Mouse (Mus musculus) midbrain, embryonic 15.5 days (tissue): ENCODE results near the gene Ptprc. TPM values are rescaled to one million over a fixed set of nuclear protein-coding genes. Genes with fewer than 3 reads are reported as not detected.
A peak's percentile ranks its signal among the peaks of the same experiment; 100 is the strongest.

Experiments
- ATAC-seq: fragments of 200-750 bp; cut with Nextera tagmentation; replicated peaks from 2 replicates; pipeline ENCODE4 v1.8.0; 2017; ENCODE audit warnings: moderate TSS enrichment
- H3K27ac ChIP-seq: fragments of 300-500 bp; sonication (generic); 2 replicates; pipeline ENCODE4 v1.5.1; 2015; ENCODE audit warnings: mild to moderate bottlenecking, inconsistent platforms
- H3K27me3 ChIP-seq: fragments of 300-500 bp; sonication (generic); replicated peaks from 2 replicates; pipeline ENCODE4 v1.6.1; 2015; ENCODE audit warnings: inconsistent platforms
- H3K36me3 ChIP-seq: fragments of 300-500 bp; sonication (generic); replicated peaks from 2 replicates; pipeline ENCODE4 v1.6.1; 2015; ENCODE audit warnings: inconsistent platforms
- H3K4me1 ChIP-seq: fragments of 300-500 bp; sonication (generic); 2 replicates; pipeline ENCODE4 v1.6.1; 2015; ENCODE audit warnings: inconsistent platforms
- H3K4me2 ChIP-seq: fragments of 300-500 bp; sonication (generic); 2 replicates; pipeline ENCODE4 v1.6.1; 2015; ENCODE audit warnings: inconsistent platforms, mild to moderate bottlenecking, moderate library complexity
- H3K4me3 ChIP-seq: fragments of 300-500 bp; sonication (generic); 2 replicates; pipeline ENCODE4 v1.5.1; 2015; ENCODE audit warnings: mild to moderate bottlenecking, inconsistent platforms
- H3K9ac ChIP-seq: fragments of 300-500 bp; sonication (generic); 2 replicates; pipeline ENCODE4 v1.6.1; 2015; ENCODE audit warnings: mild to moderate bottlenecking, inconsistent platforms
- H3K9me3 ChIP-seq: fragments of 300-500 bp; sonication (generic); 2 replicates; pipeline ENCODE4 v1.6.1; 2016; ENCODE audit warnings: inconsistent platforms
- WGBS: fragments of 180-500 bp; shearing (Covaris S2); methylation state at CpG from one replicate; pipeline ENCODE4 v1.1.7; 2015; ENCODE audit warnings: mixed read lengths; 5-methylcytosine and 5-hydroxymethylcytosine counted together
- polyA plus RNA-seq: library from polyadenylated mRNA; unstranded; fragments of >200 nt; fragmentation: Nextera tagmentation; extraction: Ambion mirVana; gene quantifications from 2 replicates; pipeline ENCODE4 v1.2.1, GENCODE M21; 2015

The Ptprc gene
- 1.1 and 1.2 TPM in 2 replicates for polyA plus RNA-seq

DNA sequence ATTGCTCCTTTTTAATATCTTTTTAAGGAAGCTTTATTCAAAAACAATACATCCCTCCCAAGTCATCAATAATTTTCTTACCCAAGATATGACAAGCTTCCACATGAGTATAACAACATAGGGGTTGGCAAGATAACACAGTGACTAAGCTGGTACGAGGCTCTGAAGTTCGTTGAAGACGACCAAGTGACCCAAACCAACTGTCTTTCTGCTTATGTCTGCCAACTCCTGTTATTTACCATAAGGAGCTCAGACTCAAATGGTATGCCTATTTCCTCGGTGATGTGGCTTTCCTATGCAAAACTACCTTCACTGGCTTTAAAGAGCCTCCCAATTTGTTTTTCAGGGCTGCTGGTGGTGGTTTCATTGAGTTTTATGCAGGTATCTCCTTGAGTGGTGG, at the start of gene Ptprc:
Ptprc (minus strand) TSS at position 215 of the 400 bp plus-strand sequence.
- H3K4me1 ChIP-seq, result no peaks in the 10 kb centered on the region
- no peaks in the 10 kb centered on the region for H3K27me3 ChIP-seq
- H3K9ac ChIP-seq, result no peak within 1 kb of the TSS
- H3K36me3 ChIP-seq, result no peaks in the 10 kb centered on the region
- 85% methylated on average over 4 of the region's 4 CpGs for WGBS
- H3K27ac ChIP-seq, result no peak within 1 kb of the TSS
- no peak within 1 kb of the TSS for H3K4me2 ChIP-seq
- no peak for ATAC-seq
- no peaks in the 10 kb centered on the region for H3K9me3 ChIP-seq
- H3K4me3 ChIP-seq, result no peak within 1 kb of the TSS

DNA sequence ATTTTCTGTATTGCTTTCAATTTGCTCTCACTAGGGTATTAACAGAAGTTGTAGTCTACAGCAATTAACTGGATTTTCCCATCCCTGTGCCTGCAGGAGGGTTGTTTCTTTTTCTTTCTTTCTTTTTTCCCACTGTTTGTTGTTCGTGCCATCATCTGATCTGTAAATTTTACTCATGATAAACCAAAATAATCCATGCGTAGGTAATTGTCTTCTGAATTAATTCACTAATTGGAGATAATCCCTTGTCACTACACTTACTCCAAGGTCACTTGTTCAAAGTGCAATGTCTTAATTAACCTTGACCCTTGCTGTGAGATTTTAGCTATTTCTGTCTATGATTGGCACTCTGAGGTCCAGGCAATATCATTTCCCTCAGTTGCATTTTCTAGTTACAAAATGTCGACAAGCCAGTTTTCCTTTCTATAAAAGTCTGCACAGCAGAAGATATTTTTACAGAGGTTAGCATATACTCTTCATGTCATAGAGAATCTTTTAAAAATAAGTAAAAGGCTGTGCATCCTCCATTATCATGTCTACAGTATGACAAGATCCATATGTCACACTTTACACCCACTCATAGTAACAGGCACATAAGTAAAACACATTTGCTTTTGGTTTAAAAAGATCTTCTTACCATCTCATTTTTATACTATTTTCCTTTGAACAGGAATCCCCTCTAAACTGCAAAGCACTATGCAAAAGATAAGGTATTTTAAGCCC, 39.4 kb upstream of the Ptprc start:
- Histone ChIP-seq H3K9me3 (no peaks in the 10 kb centered on the region), H3K4me3 (no peak overlapping the region), H3K4me1 (no peaks in the 10 kb centered on the region), H3K27ac (no peak overlapping the region), H3K4me2 (no peak overlapping the region), H3K27me3 (no peaks in the 10 kb centered on the region), H3K36me3 (no peaks in the 10 kb centered on the region), H3K9ac (no peak overlapping the region)
- WGBS, result 56% methylated on average over 3 of the region's 3 CpGs
- ATAC-seq, result no peak

DNA sequence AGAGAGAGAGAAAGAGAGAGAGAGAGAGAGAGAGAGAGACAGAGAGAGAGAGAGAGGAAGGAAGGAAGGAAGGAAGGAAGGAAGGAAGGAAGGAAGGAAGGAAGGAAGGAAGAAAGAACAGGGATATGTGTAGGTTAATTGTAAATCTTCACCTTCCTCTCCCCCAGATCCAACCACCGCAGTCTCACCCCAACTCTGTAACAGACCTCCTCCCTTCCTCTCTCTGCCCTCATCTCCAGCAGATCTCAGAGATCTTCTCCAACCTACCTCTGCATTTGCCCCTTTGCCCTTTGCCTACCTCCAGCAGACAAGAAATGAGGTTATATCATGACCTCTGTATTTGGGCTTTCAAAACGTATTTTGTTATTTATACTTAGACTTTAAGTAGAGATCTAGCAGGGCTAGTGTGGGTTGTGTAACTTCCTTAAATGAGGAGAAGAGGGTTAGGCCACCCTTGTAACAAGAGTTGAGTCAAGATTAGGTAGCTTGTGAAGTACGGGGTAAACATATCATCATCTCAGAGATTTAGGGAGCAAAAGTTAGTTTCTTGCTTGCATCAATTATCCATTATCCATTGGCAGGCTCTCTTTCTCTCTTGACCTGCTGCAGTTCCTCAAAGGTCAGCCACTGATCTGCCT, 35.0 kb upstream of the Ptprc start:
- Histone ChIP-seq H3K9ac (no peak overlapping the region), H3K27ac (no peak overlapping the region), H3K9me3 (no peaks in the 10 kb centered on the region), H3K27me3 (no peaks in the 10 kb centered on the region), H3K4me3 (no peak overlapping the region), H3K4me2 (no peak overlapping the region), H3K36me3 (no peaks in the 10 kb centered on the region), H3K4me1 (no peaks in the 10 kb centered on the region)
- no peak for ATAC-seq
- 93% methylated on average over 3 of the region's 3 CpGs for WGBS

DNA sequence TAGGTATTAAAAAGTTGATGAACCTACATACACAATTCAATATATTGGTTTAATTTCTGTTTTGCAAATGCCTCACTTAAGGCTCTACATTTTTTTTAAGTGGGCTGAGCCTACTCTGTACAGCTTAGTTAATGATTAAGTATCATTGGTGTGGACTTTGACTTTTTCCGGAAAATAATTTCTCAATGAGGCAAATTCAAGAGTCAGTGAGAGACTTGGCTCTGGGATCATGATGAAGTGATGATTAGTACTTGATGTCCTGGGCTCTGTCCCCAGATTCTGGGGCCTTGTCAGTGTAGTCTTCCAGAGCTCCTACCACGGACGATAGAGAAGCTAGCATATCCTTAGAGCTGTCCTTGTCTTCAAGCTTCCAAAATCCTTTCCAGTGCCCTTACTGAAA, 34.2 kb upstream of the Ptprc start:
- Histone ChIP-seq H3K36me3 (no peaks in the 10 kb centered on the region), H3K9me3 (no peaks in the 10 kb centered on the region), H3K4me2 (no peak overlapping the region), H3K9ac (no peak overlapping the region), H3K27me3 (no peaks in the 10 kb centered on the region), H3K27ac (no peak overlapping the region), H3K4me3 (no peak overlapping the region), H3K4me1 (no peaks in the 10 kb centered on the region)
- ATAC-seq, result no peak
- WGBS, result 94% methylated on average over 3 of the region's 3 CpGs

DNA sequence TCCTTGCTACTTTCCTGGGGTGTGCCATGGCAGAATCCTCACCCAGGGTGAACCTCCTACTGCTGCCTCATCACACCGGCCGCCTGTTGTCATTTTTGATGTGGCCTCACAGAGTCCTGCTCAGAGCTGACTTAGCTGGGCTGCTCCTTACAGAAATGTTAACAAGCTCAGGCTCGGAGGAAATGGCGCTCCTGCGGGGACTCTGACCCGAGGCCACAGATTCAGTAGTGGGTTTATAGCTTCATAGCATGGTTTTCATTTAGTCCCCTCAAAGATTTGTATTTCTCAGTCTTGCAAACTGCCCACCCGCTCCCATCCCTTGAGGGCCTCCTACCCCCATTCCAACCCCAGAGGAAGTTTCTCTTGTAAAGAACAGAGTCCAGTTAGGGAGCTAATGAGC, 30.5 kb upstream of the Ptprc start:
- H3K9me3 ChIP-seq, result no peaks in the 10 kb centered on the region
- 44% methylated on average over 7 of the region's 7 CpGs for WGBS
- H3K27ac ChIP-seq, result 0 out of 2 replicates have a peak overlapping the region, but pooled peaks have one; percentile 3
- H3K9ac ChIP-seq, result no peak overlapping the region
- ATAC-seq, result no peak
- H3K36me3 ChIP-seq, result no peaks in the 10 kb centered on the region
- H3K4me2 ChIP-seq, result no peak overlapping the region
- no peaks in the 10 kb centered on the region for H3K27me3 ChIP-seq
- H3K4me3 ChIP-seq, result no peak overlapping the region
- H3K4me1 ChIP-seq, result no peaks in the 10 kb centered on the region

DNA sequence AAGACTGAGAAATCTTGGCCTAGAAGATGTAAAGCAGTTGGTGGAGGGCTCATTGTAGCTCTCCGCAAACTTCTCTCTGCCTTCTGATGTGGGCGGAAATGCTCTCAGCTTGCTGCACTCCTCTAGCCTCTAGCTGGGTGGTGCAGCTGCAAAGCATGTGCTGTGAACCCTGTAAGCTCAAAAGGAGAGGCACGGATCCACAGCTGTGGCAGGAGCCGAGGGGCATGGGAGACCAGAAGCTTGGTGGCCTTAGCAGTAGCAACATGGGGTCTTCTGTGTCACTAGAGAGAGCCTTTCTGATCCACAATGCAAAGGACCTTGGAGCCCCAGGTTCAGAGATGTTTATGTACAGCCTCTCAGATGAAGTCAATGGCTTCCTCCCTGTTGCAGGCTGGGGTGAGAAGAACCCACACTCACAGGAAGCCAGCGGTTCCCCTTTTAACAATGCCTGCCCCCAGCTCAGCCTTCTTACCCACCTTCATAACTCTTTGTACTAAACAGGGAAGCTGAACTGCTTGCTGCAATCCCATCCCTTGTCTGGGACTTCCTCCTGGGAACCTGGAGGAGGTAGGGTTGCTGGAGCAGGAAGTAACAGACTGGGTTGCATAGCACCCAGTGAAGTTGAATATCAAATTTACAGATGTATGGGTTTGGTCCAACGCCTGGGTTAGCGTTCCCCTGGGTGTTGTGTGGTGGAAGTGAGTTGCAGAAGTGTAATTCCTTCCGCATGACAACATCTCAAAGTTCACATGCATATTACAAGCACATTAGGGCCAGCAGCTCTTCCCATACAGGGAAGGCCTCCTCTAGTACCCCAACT, 16.4 kb upstream of the Ptprc start:
- H3K4me2 ChIP-seq, result no peak overlapping the region
- no peaks in the 10 kb centered on the region for H3K27me3 ChIP-seq
- no peak overlapping the region for H3K27ac ChIP-seq
- ATAC-seq, result no peak
- H3K9ac ChIP-seq, result no peak overlapping the region
- no peaks in the 10 kb centered on the region for H3K9me3 ChIP-seq
- H3K36me3 ChIP-seq, result no peaks in the 10 kb centered on the region
- WGBS, result 80% methylated on average over 8 of the region's 8 CpGs
- no peaks in the 10 kb centered on the region for H3K4me1 ChIP-seq
- no peak overlapping the region for H3K4me3 ChIP-seq

DNA sequence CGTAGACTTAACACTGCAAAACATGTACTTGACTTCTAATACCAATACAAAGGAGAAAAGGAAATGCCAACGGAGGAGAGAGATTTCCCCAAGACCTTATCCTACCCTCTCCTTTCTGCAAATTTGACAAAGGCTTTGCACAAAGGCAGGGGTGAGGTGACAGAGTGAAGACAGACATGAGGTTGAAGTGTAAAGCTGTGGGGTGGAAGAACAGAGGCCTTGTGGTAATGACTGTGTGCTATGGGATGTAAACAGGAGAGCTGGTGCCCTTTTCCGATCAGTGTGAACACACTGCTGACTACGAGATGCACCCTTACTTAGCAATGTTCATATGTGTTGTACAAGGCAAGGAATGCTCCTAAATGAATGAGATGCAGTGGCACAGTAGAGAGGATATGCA, 12.6 kb upstream of the Ptprc start:
- Histone ChIP-seq H3K9me3 (no peaks in the 10 kb centered on the region), H3K4me1 (no peaks in the 10 kb centered on the region), H3K4me2 (no peak overlapping the region), H3K4me3 (no peak overlapping the region), H3K27ac (no peak overlapping the region), H3K36me3 (no peaks in the 10 kb centered on the region), H3K27me3 (no peaks in the 10 kb centered on the region), H3K9ac (no peak overlapping the region)
- 82% methylated on average over 4 of the region's 4 CpGs for WGBS
- ATAC-seq, result no peak

DNA sequence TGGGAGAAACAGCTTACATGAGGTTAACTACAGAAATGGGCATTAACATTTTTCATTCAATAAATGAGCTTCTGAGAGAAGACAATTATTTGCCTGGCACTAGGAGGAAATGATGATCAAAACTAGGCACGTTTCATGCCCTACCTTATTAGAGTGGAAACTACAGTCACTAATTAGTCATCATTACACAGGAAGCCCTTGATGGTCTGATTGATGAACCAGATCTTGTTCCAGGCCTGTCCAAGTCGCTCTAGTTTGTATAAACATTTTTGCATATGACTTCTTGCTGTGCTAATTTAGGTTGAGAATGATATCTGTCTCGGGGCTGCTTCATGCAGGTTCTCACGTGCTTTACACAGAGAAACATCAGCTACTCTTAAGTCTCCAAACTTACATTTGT, 10.4 kb upstream of the Ptprc start:
- no peaks in the 10 kb centered on the region for H3K4me1 ChIP-seq
- no peak overlapping the region for H3K27ac ChIP-seq
- no peaks in the 10 kb centered on the region for H3K9me3 ChIP-seq
- H3K36me3 ChIP-seq, result no peaks in the 10 kb centered on the region
- no peaks in the 10 kb centered on the region for H3K27me3 ChIP-seq
- H3K4me2 ChIP-seq, result no peak overlapping the region
- WGBS, result 76% methylated on average over 4 of the region's 4 CpGs
- no peak overlapping the region for H3K9ac ChIP-seq
- no peak overlapping the region for H3K4me3 ChIP-seq
- no peak for ATAC-seq

DNA sequence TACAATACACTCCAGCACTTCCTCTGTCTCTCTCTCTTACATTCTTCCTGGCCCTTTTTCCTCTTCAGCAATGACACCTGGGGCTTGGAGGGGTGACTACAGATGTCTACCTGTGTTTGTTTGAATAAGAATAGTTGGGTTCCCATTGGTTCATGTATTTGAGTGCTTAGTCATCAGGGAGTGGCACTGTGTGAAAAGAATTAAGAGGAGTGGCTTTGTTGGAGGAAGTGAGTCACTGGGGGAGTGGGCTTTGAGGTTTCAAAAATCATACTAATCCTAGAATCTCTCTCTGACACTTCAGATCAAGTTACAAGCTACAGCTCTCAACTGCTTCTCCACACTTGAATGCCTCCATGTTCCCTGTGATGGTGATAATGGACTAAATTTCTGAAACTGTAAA, 4.6 kb upstream of the Ptprc start:
- no peaks in the 10 kb centered on the region for H3K36me3 ChIP-seq
- no peak overlapping the region for H3K4me2 ChIP-seq
- H3K27ac ChIP-seq, result no peak overlapping the region
- H3K4me1 ChIP-seq, result no peaks in the 10 kb centered on the region
- no peak overlapping the region for H3K4me3 ChIP-seq
- no peak for ATAC-seq
- H3K9me3 ChIP-seq, result no peaks in the 10 kb centered on the region
- H3K9ac ChIP-seq, result no peak overlapping the region
- no peaks in the 10 kb centered on the region for H3K27me3 ChIP-seq

DNA sequence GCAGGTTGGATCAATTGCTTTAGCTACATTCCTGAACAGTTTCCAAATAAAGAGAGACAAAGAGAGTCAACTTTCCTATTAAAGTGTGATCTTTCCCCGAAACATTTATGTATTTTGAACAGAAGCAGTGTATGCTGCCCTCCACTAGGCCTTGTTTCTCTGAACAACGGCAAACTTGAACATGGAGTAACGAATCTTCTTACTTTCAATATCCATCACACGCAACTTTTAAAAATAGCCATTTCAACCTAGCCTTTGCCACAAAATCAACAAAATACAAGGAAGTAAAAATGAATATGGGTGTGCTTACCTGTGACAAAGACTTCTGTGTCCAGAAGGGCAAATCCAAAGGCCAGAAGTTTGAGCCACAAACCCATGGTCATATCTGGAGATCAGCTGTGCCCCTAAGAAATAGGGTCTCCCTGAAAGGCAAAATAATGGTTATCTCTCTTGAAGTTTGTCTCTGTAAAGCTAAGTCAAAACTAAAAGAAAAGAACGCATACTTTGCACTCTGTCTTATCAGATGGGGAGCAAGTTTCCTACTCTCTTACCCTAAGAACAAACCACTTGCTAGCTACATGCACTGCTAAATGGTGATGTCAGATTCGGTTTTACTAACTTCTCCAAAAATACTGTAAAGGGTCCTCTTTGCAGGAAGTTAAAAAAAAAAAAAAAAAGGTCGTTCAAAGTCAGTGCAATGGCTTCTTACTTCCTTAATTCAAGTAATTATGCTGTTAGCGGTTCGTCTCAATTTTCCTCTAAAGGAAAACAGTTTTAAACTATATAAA, 609 bp downstream of the Ptprc start:
- Histone ChIP-seq H3K27ac (no peak overlapping the region), H3K4me3 (no peak overlapping the region), H3K4me2 (no peak overlapping the region), H3K9me3 (no peaks in the 10 kb centered on the region), H3K36me3 (no peaks in the 10 kb centered on the region), H3K9ac (no peak overlapping the region), H3K4me1 (no peaks in the 10 kb centered on the region), H3K27me3 (no peaks in the 10 kb centered on the region)
- WGBS, result 90% methylated on average over 9 of the region's 9 CpGs
- no peak for ATAC-seq

DNA sequence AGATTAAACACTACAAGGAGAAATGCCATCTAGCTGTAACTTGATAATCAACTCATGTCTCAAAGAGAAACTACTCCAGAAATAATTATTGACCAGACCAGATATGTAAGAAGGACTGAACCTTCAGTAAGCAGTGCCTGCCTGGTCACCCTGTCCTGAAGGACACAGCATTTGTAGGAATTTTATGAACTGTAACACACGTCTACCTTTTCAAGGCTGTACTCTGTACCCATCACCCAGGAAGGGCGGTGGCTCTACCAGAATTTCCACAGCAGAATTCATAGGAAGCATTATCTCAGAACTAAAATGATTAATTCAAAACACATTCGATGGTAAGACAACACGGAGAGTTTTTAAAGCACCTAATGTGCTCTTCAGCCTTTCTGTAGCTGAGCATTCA, 1.4 kb downstream of the Ptprc start:
- 90% methylated on average over 4 of the region's 4 CpGs for WGBS

DNA sequence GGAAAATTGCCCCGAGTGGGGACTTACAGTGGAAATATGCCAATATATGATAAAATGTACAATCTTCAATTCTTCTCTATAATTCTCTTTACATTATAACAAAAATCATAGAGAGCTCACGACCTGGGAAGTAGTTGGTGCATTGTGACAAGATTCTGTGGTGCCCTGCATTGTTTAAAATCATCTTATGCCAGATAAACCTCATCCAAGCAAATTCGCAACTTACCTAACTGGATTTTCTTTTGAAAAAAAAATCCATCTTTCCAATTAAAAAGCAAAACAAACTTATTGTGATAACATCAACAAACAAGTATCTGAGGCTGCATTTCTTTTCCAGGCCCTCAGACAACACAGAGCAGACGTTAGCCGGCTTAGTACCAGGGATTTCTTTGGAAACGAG, 1.8 kb downstream of the Ptprc start:
- no peak overlapping the region for H3K27ac ChIP-seq
- H3K27me3 ChIP-seq, result no peaks in the 10 kb centered on the region
- 87% methylated on average over 6 of the region's 6 CpGs for WGBS

More for the DNA sequence above, 1.4 kb downstream of the Ptprc start:
- H3K4me1 ChIP-seq, result no peaks in the 10 kb centered on the region
- H3K4me2 ChIP-seq, result no peak overlapping the region
- no peaks in the 10 kb centered on the region for H3K27me3 ChIP-seq
- ATAC-seq, result no peak
- H3K9me3 ChIP-seq, result no peaks in the 10 kb centered on the region
- no peak overlapping the region for H3K27ac ChIP-seq
- H3K36me3 ChIP-seq, result no peaks in the 10 kb centered on the region
- H3K9ac ChIP-seq, result no peak overlapping the region
- no peak overlapping the region for H3K4me3 ChIP-seq

More for the DNA sequence above, 1.8 kb downstream of the Ptprc start:
- H3K9me3 ChIP-seq, result no peaks in the 10 kb centered on the region
- no peak overlapping the region for H3K4me2 ChIP-seq
- ATAC-seq, result no peak
- H3K9ac ChIP-seq, result no peak overlapping the region
- H3K36me3 ChIP-seq, result no peaks in the 10 kb centered on the region
- H3K4me3 ChIP-seq, result no peak overlapping the region
- H3K4me1 ChIP-seq, result no peaks in the 10 kb centered on the region
